Comparison of ENCODE assay signal across 20 mouse cellular contexts in genomic region chr2:28224819-28225218, GRCm38 (mm10). TPM values are rescaled to one million over a fixed set of nuclear protein-coding genes. Genes with fewer than 3 reads are reported as not detected.
A peak's percentile ranks its signal among the peaks of the same experiment; 100 is the strongest.
DNase-seq lines count a peak whose midpoint lies in the region; ATAC-seq and TF ChIP-seq lines count a peak whose summit lies in the region.
"Had no signal": no experiment of that assay in that cellular context is flagged by ENCODE, and none has a peak within 500 bp of the region (broad histone marks: within the 10 kb centered on the region; RNA-seq: fewer than 3 reads in every experiment).

No protein-coding gene starts in this region.

- DNase-seq in forebrain, postnatal 0 days, result no peak
- DNase-seq in forebrain, embryonic 11.5 days (ENCODE audit: low spot score), result no peak
- DNase-seq in layer of hippocampus, postnatal 10 days (ENCODE audit: low spot score in 2 of 2), result peak; percentile 37 to 42
- DNase-seq in layer of hippocampus, adult 8-10 months (ENCODE audit: low spot score in 2 of 2), result no peak
- peak; percentile 82 for DNase-seq in brain, adult 2 months (ENCODE audit: low read depth, low spot score)
- no peak for DNase-seq in ovary, adult 18-20 months (ENCODE audit: low spot score)
- no peak for DNase-seq in gastrocnemius, postnatal 25 days
- DNase-seq: adrenal gland, postnatal 14 days; cerebellum, postnatal 14 days; heart, adult 2 months; heart, postnatal 14 days had no signal

- peak; percentile 49; the same call in 1 of the 2 replicates for ATAC-seq in forebrain, postnatal 0 days
- no peak for ATAC-seq in forebrain, embryonic 11.5 days (replicated peaks; ENCODE audit: low FRiP score)
- ATAC-seq in embryonic facial prominence, embryonic 15.5 days (ENCODE audit: insufficient number of reproducible peaks, low FRiP score, low TSS enrichment, low read depth), result no peak
- ATAC-seq: activated CD4-positive, CD25-positive, alpha-beta regulatory T cell, adult 4 months; forebrain, embryonic 13.5 days; intestine, embryonic 16.5 days had no signal

- H3K9ac ChIP-seq in forebrain, postnatal 0 days, result no peak overlapping the region
- no peak overlapping the region for H3K9ac ChIP-seq in forebrain, embryonic 11.5 days (ENCODE audit: low read length)
- no peak overlapping the region for H3K9ac ChIP-seq in embryonic facial prominence, embryonic 15.5 days
- H3K9ac ChIP-seq: forebrain, embryonic 13.5 days; heart, embryonic 15.5 days; hindbrain, embryonic 14.5 days had no signal

- H3K9me3 ChIP-seq in forebrain, postnatal 0 days (ENCODE audit: low read length), result no peaks in the 10 kb centered on the region
- no peaks in the 10 kb centered on the region for H3K9me3 ChIP-seq in forebrain, embryonic 11.5 days (ENCODE audit: control insufficient read depth, low read length)
- no peaks in the 10 kb centered on the region for H3K9me3 ChIP-seq in embryonic facial prominence, embryonic 15.5 days (replicated peaks)
- H3K9me3 ChIP-seq: forebrain, embryonic 13.5 days; heart, embryonic 15.5 days had no signal

- 64% methylated on average over 5 of the region's 5 CpGs for WGBS in forebrain, postnatal 0 days
- 86% methylated on average over 5 of the region's 5 CpGs for WGBS in forebrain, embryonic 11.5 days
- WGBS in embryonic facial prominence, embryonic 15.5 days, result 45% methylated on average over 5 of the region's 5 CpGs

- peaks cover 8% of the 10 kb centered on the region; the same call in 1 of the 2 replicates for H3K4me1 ChIP-seq in forebrain, postnatal 0 days (ENCODE audit: insufficient read depth)
- H3K4me1 ChIP-seq in forebrain, embryonic 11.5 days (replicated peaks; ENCODE audit: control insufficient read depth, insufficient read depth, low read length), result 0 out of 2 replicates have a peak, but pooled peaks cover 4% of the 10 kb centered on the region
- H3K4me1 ChIP-seq in embryonic facial prominence, embryonic 15.5 days, result peaks cover 28% of the 10 kb centered on the region

- no peak for TF ChIP-seq CTCF in forebrain, postnatal 0 days (IDR thresholded peaks at IDR 0.05; ENCODE audit: low read depth)

- H3K27ac ChIP-seq in forebrain, postnatal 0 days (ENCODE audit: low read depth, low read length), result no peak overlapping the region
- H3K27ac ChIP-seq in forebrain, embryonic 11.5 days (ENCODE audit: low read depth, low read length), result no peak overlapping the region
- 0 out of 2 replicates have a peak overlapping the region, but pooled peaks have one; percentile 45 for H3K27ac ChIP-seq in embryonic facial prominence, embryonic 15.5 days (replicated peaks)
- H3K27ac ChIP-seq: forebrain, embryonic 13.5 days; heart, adult 2 months; heart, embryonic 15.5 days; hindbrain, embryonic 14.5 days had no signal

- no peak overlapping the region for H3K4me3 ChIP-seq in forebrain, postnatal 0 days (ENCODE audit: low read depth, low read length)
- H3K4me3 ChIP-seq in forebrain, embryonic 11.5 days (ENCODE audit: low read depth, low read length), result no peak overlapping the region
- no peak overlapping the region for H3K4me3 ChIP-seq in embryonic facial prominence, embryonic 15.5 days (replicated peaks)
- H3K4me3 ChIP-seq: forebrain, embryonic 13.5 days; heart, adult 2 months; heart, embryonic 15.5 days had no signal

- H3K36me3 ChIP-seq in forebrain, postnatal 0 days (ENCODE audit: insufficient read depth), result peaks cover 23% of the 10 kb centered on the region
- H3K36me3 ChIP-seq in forebrain, embryonic 11.5 days (ENCODE audit: control insufficient read depth, insufficient read depth, low read length), result no peaks in the 10 kb centered on the region; the same call in 1 of the 2 replicates
- H3K36me3 ChIP-seq in embryonic facial prominence, embryonic 15.5 days, result peaks cover 10% of the 10 kb centered on the region
- H3K36me3 ChIP-seq: heart, embryonic 15.5 days had no signal

- H3K27me3 ChIP-seq in forebrain, postnatal 0 days (ENCODE audit: insufficient read depth, low read length), result no peaks in the 10 kb centered on the region
- no peaks in the 10 kb centered on the region for H3K27me3 ChIP-seq in forebrain, embryonic 11.5 days (ENCODE audit: control insufficient read depth, insufficient read depth, low read length)
- no peaks in the 10 kb centered on the region for H3K27me3 ChIP-seq in embryonic facial prominence, embryonic 15.5 days
- H3K27me3 ChIP-seq: forebrain, embryonic 13.5 days; Patski had no signal

- no peak overlapping the region for H3K4me2 ChIP-seq in forebrain, postnatal 0 days (ENCODE audit: low read depth)
- no peak overlapping the region for H3K4me2 ChIP-seq in forebrain, embryonic 11.5 days (ENCODE audit: low read depth, low read length, severe bottlenecking)
- H3K4me2 ChIP-seq in embryonic facial prominence, embryonic 15.5 days (replicated peaks), result no peak overlapping the region
- H3K4me2 ChIP-seq: forebrain, embryonic 13.5 days; heart, embryonic 11.5 days; heart, embryonic 15.5 days; hindbrain, embryonic 14.5 days had no signal

RNA-seq across cellular contexts. Expression of gene Olfm1, which starts 32.0 kb away (rescaled TPM):
- 277 and 344 TPM in 2 replicates for total RNA-seq in forebrain, postnatal 0 days (2014; rRNA removed)
- polyA plus RNA-seq in forebrain, postnatal 0 days (2015; fragmentation: Nextera tagmentation; extraction: Ambion mirVana), result 347 and 444 TPM in 2 replicates
- 38.2 and 44.1 TPM in 2 replicates for polyA plus RNA-seq in forebrain, embryonic 11.5 days (2014; fragmentation: Nextera tagmentation; extraction: Ambion mirVana)
- 100 to 1,000 TPM; 906 to 941 TPM for total RNA-seq in layer of hippocampus, postnatal 10 days (2021)
- total RNA-seq in layer of hippocampus, adult 8-10 months (2022), result 1,000 to 10,000 TPM; 1,310 to 1,340 (median 1,317) TPM
- polyA plus RNA-seq in embryonic facial prominence, embryonic 15.5 days (2015; fragmentation: Nextera tagmentation; extraction: Ambion mirVana), result 34.5 and 35.7 TPM in 2 replicates
- 10 to 100 TPM; 11.9 to 14.5 TPM for total RNA-seq in gastrocnemius, postnatal 25 days (2021)
- total RNA-seq: hematopoietic stem cell, adult 5-6 weeks had no signal

Comparison
In these comparisons a context has a peak if more than half of its experiments do, and no peak if none do; other contexts are left out.
1. DNase-seq: peak in layer of hippocampus, postnatal 10 days (2 of 2) and brain, adult 2 months (single experiment); none in forebrain, postnatal 0 days (single experiment), forebrain, embryonic 11.5 days (single experiment), layer of hippocampus, adult 8-10 months (0 of 2), ovary, adult 18-20 months (single experiment) and gastrocnemius, postnatal 25 days (single experiment).
2. RNA of gene Olfm1, which starts 32.0 kb away (total RNA-seq): 1,310 to 1,340 TPM in layer of hippocampus, adult 8-10 months, 906 to 941 TPM in layer of hippocampus, postnatal 10 days and 277 to 344 TPM in forebrain, postnatal 0 days; 11.9 to 14.5 TPM in gastrocnemius, postnatal 25 days; every median in the first group is over 10 times any median in the second.